Mouse (Mus musculus) cerebellum, postnatal 36 days (tissue): ENCODE results near the gene Nt5c1b.

ENCODE experiments used
- DNase-seq, 2 experiments: peaks; one replicate each; pipeline ENCODE4 v3.0.0; 2021 to 2022; ENCODE audit warnings: mixed read lengths in 2 of 2

The Nt5c1b gene

DNA sequence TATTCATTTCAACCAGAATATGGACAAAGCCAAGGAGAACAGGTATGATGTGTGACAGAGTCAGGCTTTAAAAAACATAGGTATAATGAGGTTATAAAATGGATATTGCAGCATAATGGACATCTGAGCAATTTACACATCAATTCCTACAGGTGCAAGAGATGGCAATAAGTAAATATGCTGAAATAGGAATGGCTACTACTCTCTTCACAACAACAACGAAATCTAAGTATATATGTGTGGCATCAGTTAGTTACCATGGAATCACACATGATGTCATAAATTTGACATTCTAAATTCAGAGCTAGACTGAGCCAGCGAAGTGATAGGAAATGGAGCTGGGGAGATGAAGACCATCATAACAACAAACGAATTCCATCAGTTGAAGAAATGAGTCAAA lies at the start of gene Nt5c1b:
TSS of gene Nt5c1b (plus strand) at position 301 of the 400 bp plus-strand sequence.
- no peak for DNase-seq

GRCm38 (mm10) chr12:10327651-10328050 lies 42.1 kb upstream of the Nt5c1b start:
- no peak for DNase-seq

DNA sequence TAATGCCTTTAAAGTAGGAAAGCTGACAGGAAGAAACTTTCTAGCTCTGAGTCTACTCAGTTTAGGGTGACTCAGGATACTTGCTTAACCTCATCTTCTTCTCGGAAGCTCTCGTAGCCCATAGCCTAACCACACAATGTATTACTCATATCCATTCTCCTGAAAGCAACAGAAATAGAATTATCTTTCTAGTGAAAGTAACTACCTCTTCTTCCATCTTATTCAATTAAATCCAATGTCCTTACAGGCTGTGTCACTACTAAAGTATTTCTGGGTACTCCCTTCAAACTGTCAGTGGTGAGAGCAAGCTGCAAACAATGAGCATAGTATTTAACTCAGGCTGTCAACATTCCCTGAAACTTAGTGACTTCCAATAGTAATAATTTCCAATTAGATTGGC lies 40.3 kb upstream of the Nt5c1b start:
- DNase-seq: no peak

- DNase-seq: no peak
Measured at GRCm38 (mm10) chr12:10340604-10341003, 29.2 kb upstream of the Nt5c1b start.

GRCm38 (mm10) chr12:10350706-10351105 lies 19.1 kb upstream of the Nt5c1b start:
- DNase-seq: no peak

DNA sequence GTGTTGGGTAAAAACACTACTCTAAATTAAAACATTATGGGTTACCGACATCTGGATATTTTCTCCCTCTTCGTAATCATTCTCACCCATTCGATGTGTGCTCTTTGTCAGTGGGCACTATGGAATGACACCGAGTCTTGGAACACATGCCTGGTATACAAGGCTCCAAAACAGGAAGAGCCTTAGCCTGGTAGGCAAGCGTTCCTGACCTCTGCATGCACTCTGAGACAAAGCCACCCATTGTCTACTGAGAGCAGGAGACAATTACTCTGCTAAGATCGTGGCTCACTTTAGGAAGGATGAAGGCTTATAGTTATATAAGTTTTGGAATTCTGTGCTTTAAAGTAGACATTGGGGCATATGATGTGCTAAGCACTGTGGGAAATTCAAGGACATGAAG lies 12.0 kb upstream of the Nt5c1b start:
- no peak for DNase-seq

GRCm38 (mm10) chr12:10390671-10391441 lies 21.1 kb downstream of the Nt5c1b start, which contains the start of gene Rdh14:
Gene Rdh14 (plus strand): TSS chr12:10390772.
- peak; percentile 97 to 98 for DNase-seq

- no peak for DNase-seq
Measured at GRCm38 (mm10) chr12:10400788-10401187, 31.0 kb downstream of the Nt5c1b start.

DNA sequence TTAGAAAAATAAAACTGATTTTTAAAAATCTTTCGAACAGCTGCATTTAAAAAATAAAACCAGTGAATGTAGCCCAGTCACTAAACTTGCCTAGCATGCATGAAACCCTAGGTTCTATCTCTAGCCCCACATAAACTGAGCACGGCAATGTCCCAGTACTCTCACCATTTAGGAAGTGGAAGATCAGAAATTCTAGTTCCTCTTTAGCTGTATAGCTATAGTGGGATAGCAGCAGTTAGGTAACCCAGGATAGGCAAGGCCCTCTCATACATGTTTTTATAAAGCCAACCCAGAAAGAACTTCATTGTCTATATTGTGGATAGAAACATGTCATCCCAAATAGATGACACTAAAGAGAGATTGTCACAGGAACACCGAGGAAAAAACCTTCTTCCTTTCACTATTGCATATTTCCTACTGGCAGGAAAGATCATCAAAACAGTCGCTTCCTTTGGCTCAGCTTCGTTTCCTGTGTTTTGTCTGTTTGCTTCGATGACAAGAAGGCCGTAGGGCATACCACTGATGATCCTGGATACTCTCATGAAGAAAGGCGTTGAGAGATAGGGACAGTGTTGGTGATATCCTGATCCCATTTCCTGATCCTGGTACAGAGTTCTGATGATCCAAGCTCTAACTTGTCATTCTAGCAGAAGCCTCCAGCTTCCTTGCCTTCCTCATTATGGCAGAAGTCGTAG lies 32.8 kb downstream of the Nt5c1b start:
- no peak for DNase-seq

DNA sequence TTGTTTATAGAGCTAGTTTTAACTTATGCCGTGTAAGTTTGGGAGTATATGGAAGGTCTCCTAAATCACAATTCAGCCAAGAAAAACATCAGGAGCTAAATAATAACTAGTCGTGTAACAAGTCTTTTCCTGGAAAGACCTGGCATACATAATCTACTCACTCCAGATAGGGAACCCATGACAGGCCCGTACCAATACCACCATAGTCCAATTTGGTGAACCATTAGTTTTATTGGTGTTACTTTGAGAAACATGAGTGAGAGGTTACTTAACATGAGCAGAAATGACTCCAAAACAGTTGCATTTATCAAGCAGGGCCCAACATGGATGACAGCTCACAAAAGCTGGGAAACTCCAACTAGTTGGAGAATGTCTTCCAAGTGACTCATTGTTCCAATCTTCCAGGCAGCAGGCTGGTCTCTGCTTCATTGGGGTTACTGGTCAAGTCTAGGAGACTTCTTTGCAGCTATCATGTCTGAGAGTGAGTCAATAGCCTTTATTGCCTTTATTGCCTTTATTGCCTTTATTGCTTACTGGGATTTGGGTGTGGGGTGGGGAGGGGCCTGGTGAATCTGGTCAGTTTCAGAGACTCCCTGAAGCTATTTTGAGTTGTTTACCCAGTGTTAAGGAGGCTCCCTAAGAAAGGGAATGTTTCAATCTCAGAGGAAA lies 40.9 kb downstream of the Nt5c1b start:
- no peak for DNase-seq

- no peak for DNase-seq
Measured at GRCm38 (mm10) chr12:10411453-10411852, 41.7 kb downstream of the Nt5c1b start.

GRCm38 (mm10) chr12:10422347-10422746 lies 52.6 kb downstream of the Nt5c1b start:
- DNase-seq: no peak

DNA sequence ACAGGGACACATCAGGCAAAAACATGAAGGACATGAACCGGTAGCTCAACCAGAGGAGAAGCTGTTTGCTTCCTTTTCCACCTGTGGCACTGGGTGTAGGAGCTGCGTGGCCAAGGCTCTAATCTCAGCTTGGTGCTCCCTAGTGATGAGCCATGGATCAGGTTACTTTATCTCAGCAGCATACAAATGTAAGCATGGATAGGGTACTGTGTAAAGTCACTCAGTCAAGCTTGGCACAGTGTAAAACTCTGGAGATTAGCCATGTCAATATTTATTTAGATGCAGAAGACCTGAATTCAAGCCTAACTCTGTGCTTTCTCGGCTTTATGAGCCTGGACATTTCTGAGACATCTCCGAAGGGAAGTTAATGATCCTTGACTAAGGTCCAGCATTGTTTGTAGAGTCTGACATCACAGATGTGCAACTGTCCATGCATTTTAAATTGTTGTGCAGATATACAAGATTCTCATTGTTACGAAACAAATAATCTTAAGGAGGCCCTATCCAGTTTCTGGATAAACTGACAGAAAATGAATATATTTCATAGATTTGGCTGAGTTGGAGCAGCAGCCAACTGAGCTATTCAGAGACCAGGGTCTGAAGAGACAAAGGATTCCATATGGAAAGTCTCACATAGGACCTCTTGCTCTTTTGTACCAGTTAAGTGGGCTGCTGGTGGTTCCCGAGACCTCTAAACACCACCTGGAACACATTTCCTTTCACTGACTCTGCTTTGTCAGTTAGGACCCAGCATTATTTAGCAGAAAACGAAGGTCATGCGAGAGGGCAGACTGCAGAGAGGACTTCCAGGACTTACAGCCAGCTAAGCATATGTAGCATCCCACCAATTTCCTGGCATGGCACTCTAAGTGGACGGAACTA lies 56.5 kb downstream of the Nt5c1b start:
- no peak for DNase-seq

GRCm38 (mm10) chr12:10430999-10431398 lies 61.2 kb downstream of the Nt5c1b start:
- no peak for DNase-seq

- DNase-seq: peak; percentile 83
Measured at GRCm38 (mm10) chr12:10438054-10439001, 68.6 kb downstream of the Nt5c1b start.
